Mouse (Mus musculus): ENCODE results near the gene Slitrk5.

GRCm38 (mm10) chr14:111672942-111673341, 2.0 kb upstream of the Slitrk5 start:
- TF ChIP-seq CTCF (IDR thresholded peaks at IDR 0.05; ENCODE audit: borderline replicate concordance, insufficient read depth, low read depth, low read length), result peak; percentile 11; the same call in 1 of the 2 replicates
- TF ChIP-seq POLR2A (IDR thresholded peaks at IDR 0.05; ENCODE audit: borderline replicate concordance, insufficient read depth, low read length), result no peak

Data from cerebellum, adult 2 months (tissue).